Mouse (Mus musculus): ENCODE results near the gene BC034090.

The BC034090 gene

DNA sequence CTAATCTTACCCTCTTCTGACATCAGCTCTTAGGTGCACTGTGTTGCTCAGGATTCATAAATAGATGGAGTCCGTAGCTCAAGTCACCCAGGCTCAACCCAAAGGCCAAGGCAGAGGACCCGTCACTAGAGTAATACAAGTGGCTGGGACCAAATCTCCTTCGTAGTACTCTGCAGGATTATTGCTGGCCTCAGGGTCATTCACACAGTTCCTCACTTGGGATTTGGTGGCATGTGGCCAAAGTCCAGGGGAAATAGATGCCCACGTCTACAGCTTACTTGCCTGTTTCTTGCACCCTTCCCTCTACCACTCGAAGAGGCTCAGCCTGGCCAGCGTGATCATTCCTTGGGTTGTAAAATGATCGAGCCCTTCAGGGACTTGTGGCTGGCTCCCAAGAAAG is 30.3 kb downstream of the BC034090 start:
- no peak for DNase-seq

DNA sequence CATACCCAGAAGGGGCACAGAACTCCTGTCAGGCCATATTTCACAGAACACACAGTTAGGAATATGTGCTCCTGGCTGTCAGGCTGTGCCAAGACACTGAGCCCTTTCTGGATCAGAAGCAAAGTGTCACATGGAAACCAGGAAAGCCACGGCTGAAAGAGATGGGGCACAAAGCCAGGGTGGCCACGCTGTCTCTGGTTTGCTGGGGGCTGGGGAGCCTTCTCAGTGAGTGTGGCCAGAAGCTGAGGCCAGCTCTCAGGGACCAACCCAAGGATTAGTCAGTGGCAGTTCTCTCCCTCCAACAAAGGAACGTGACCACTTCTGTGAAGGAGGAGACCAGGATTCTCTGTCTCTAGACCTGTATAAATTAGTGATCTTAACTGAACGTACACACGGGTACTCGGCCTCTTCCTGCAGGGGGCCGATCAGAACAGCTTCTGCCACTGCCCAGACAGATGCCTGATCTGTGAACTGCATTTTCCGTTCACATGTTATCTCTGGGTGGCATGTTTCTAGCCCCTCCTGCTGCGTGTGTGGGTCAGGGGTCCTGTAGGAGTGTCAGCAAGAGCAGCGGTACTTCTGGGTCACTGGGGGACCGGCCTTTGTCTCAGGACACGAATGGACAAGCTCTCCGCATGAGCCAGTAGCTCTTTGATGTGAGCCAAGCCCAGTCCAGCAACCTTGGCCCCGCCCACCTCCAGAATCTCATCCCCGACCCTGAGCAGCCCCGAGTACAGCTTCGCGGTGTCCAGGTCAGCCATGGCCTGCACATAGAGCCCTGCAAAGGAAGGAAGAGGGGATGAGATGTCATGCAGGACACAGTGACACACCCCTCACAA is 31.1 kb downstream of the BC034090 start:
- DNase-seq, result no peak

DNA sequence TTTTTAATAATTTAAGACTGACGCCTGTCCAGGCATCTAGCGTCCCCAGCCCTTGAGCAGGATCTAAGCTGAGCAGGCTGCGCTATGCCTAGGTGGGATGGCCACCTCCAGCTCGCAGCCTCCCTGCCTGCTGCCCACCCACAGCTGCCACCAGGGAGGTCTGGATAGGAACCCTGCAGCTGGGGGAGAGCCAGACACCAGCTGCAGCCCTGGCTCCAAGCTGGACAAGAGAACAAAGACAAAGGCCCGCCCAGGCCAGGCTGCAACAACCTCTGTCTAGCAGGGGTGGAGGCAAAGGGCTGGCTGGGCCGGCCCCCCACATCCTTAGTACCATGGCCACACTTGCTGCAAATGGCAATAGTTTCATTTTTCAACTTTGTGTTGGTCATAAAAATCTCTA is 31.8 kb downstream of the BC034090 start:
- DNase-seq, result no peak

DNA sequence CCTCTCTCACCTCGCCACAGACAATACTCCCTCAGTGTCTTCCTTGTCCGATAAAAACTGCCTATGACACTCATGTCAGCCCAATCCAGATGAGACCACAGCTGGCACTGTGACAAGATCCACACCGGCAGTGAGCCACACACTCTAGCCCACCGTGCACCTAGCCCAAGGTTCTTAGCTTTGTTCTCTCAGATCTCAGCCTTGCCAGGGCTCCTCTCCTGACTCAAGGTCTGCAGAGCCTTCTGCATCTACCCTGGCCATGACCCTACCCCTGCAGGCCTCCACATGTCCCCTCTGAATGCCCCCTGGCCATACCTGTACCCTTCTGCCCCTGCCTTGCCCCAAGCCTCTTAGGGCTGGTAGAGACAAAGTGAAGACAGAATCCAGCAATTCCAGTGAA is 32.2 kb downstream of the BC034090 start:
- DNase-seq, result no peak

DNA sequence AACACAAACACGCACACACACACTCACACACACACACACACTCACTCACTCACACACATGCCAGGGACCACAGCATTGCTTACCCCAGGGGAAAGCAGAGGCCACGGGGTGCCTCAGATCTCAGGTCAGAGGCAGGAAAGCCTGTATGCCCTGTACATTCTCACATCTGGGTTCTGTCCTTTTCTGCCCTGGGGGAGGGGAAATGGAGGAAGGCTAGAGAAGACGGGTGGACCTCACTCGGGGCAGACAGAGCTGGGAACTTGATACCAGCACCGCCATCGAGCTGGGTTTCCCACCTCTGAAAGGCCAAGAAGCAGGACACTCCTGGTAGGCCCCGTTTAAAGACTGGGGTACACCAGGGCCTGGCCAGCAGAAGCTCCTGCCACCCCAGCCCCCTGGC is 33.2 kb downstream of the BC034090 start:
- DNase-seq, result no peak

DNA sequence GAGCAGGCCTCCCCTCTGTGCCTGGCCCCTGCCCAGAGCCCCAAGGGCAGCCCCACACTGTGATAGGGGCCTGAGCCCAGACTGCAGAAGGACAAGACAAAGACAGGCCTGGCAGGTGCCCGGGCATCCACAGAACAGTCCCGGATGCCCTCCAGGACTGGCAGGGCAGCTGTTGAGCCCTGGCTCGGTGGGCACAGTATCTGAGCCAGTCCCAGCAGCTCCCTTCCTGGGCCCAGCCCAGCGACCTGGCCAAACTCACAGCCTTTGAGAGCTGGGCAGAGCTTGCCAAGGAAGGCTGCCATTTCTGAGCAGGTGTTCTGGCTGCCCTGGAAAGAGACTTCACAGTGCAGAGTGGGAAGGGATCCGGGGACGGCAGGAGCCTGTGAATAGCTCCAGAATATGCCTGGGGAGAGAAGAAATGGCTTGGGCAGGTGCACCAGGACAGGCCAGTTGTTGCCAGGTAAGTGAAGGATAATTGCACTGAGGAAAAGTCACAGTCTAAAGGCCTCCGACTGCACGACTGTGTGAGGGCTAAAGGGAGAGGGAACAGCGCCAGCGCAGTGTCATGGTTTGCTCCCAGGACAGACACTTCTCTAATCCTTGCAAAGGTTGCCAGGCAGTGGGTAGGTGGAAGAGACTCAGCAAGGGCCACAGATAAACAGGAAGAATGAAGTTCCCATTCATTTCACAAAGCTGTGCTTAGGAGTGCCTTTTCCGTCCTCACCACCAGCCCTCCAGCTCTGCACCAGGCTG is 34.1 kb downstream of the BC034090 start:
- no peak for DNase-seq

DNA sequence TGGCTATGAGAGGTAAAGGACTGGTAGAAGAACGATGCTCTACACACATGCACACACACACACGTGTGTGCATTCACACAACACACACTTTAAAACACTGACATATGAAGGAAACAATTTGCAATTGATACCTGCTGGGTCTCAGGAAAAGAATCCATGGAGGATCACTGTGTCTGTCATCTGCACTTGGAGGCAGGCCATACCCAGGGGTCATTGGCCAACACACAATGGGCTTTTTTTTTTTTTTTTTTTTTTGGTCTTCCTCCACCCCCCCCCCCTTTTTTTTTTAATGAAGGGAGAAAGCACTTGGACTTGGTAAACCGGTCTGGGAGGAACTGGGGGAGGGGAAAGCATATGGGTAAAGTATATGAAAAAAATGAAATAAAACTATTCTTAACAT is 36.4 kb downstream of the BC034090 start:
- DNase-seq, result no peak

DNA sequence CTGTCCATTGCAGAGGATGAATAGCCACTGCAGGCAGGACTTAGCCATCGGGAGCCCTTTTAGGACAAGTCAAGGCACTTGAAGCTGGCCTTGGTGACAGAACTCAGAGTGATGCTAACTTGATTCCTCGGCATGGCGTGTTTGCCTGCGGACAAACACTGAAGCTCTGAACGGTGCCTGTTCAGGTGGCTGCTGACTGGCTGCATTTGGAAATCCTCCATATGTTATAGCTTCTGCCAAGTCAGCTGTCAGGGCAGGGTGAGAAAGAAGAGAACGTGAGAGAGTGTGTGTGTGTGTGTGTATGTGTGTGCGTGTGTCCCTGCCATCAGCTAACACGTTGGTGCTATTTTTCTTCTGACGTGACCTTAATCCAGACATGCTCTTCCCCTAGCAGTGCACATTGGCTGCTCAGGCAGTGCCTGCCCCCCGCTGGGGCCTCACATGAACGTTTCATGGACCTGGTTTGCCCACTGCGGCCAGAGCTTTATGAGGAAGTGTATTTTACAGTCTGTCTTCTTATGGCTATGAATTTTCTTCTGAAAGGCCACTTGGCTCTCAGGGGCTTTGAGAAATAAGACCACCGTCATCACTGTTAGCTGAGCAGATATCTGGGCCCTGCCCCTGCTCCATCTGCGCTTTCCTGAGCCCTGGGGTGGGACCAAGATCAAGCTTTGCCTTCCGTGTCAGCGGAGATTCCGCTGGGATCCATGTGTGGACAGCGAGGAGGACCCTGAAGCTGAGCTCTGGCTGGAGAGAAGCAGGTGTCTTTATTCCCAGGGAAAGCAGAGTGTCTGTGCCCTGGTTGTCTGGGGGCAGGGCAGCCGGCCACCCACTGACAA is 38.2 kb downstream of the BC034090 start:
- no peak for DNase-seq

DNA sequence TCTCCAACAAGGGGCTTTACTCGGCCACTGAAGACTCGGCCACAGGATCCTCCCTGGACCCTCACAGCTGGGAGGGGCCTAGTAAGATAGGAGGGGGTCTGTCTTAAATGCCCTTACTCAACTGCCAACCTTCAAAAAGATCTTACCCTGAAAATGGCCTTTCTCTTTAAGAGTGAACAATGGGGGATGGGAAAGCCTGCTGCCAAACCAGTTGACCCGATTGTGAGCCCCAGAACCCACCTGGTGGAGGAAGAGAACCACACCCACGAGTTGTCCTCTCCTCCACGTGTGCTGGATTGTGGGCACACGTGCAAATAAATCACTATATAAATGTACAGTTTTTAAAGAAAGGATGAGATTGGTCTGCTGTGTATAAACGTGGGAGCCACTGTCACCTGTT is 38.9 kb downstream of the BC034090 start:
- DNase-seq, result no peak

DNA sequence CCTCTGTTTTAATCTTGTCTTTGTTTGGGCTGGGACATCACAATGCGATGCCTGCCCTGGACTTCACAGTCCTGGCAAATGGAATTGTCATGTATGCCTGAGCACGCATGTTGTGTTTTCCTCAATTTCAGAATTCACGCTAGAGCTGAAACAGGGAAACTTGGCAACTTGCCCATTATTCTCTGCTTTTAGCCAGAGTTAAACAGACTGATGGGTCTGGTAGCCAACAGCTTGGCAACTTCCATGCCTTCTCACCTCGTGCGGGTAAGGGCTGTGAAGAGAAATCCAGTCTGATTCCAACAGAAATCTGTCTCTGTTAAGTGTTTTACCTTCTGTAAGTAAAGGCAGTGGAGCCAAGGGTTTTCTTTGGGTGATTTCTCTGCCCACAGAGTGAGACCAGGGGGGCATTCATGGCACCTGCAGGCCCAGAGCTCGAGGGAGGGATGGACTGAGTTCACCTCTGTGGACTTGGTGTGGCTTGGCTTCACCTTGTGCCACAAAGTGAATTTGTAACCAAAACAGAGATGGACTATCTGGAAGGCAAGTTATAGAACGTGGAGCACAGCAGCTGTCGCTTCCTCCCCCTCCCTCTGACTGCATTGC is 39.6 kb downstream of the BC034090 start:
- no peak for DNase-seq

DNA sequence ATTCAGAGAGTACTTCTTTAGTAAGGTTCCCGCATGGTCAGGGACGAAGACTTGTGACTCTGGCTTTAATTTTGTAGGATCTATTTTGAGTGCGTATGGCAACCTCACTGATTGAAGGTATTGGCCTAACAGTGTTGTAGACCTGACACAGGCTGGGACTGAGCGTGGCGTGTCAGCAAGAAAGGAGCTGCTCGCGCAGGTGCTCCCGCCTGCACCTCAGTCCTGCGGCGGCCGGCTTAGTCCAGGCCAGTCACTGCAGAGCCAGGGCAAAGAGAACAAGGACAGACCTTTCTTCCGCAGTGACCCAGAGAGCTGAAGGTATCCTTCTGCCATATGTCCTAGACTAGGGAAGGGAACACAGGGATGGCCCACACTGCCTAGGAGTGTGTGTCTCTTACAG is 40.3 kb downstream of the BC034090 start:
- no peak for DNase-seq

DNA sequence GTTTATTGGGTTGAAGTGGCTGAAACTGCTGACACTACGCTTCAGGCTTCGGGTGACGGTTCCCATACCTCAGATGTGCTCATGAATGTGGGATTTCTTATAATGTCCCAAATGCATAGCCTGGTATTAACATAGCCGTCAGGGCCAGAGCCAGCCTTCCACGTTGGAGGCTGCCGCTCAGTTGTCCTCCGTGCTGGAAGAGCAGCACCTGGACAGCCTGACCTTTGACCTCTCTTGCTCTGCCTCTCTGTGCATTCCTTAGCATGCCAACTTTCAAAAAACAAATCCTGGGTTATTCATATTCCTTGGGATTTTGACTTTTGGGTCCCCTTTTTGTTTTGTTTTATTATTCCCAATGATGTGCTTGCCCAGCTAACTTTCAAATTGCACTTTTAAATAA is 41.1 kb downstream of the BC034090 start:
- DNase-seq, result no peak

DNA sequence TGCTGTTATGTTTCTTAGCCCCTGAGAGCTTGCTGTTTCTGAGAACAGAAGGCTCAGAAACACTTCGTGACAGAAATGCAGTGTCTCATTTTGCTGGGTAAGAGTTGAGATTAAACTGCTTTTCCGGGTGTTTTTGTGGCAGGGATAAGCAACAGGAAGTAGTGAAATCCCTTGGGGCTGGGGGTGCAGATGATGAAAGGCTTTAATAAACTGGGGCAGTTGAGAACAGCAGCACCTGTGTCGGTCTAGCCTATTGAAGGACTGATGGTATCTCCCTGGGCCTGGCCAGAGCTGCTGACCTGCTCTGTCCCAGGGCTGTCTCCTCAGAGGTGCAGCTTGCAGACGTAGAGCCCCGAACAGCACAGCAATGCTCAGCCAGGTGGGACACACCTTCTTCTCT is 41.8 kb downstream of the BC034090 start:
- DNase-seq, result no peak

DNA sequence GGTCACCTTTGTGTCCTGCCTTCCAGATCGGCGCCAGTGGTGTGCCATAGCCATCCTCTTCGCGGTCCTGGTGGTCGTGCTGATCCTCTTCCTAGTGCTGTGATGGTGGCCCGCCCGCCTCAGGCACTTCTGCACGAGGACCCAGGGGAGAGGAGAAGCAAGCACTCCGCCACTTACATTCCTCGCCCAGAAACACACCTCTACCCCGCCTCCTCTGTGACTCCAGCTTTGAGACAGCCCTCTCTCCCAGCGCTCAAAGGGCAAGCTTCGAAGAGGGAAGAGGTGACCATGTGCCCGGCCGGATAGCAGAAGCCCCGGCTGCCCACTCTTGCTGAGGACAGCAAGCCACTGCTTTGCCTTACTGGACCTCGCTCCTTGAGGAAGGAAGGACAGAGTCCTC is 42.3 kb downstream of the BC034090 start:
- no peak for DNase-seq

DNA sequence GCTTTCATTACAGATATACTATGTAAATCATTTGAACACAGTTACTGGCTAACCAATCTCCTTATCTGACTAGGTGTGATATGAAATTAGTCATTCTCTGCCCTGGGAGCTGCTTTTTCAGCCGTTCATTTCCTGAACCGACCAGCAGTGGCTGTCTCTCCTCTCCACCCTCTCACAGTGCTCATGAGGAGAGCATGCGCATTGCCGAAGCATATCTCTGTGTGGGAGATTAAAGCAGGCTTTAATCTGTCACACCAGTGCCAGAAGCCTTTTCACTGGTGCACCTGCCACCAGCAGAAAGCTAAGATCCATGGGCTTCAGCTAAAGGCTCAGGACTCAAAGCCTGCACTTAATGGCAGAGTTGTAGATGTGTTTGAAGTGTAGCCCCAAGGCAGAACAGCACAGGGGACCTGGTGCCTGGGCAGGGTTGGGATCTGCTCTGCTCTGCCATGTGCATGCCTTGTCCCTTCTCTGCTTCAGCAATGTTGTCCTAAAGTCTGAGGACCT is 42.8 kb downstream of the BC034090 start:
- no peak for DNase-seq

DNA sequence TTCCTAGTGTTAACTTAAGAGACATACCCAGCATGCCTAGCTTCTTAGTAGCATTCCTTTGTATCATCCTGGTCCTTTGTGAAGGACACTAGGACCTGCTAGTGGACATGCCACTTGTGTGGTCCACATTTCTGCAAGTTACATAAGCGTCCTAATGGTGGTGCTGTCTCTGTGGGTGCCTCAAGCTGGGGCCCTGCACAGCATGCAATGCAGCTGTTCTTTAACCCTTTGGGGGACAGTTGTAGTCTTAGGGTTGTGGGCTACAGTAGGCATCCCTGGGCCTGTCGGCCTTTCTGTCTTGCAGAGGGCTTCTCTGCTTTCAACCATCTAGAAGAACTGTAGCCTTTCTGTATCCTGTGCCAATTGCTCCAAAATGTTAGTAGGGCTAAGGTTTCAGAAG is 43.3 kb downstream of the BC034090 start:
- no peak for DNase-seq

DNA sequence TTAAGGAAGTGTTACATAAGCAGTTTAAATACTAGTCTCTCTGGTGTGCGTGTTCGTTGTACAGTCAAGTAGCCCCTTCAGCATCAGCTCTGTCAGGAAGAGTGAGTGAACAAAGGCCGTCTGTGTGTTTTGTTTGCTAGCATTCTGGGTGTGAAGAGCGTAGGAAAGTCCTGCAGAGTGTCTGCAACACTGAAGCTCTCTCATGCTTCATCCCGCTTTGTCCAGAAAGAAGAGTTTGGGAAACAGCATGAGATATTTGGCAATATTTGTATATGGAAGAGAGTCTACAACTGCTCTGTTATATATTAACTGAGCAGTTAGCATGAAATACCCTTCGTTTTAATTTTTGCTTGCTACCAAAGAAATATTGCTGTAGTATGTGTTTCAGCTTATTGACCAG is 44.7 kb downstream of the BC034090 start:
- DNase-seq, result no peak

DNA sequence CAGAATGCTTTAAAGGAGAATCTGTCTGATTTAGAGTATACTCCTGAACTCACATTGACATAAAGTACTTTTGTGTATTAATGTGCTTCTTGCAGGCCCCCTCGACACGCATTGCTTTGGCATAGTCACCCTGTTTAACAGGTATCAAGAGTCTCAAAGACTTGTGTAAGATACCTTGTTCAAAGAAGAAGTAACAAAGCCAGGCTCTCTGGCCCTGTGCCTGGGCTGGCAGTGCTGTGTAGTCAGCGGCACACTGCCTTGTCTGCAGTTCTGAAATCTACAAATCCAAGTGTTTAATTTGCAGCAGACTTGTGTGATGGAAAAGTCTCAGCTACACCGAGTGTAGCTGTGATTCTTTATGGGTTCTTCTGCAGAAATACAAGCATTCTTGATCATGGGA is 47.6 kb downstream of the BC034090 start:
- no peak for DNase-seq

DNA sequence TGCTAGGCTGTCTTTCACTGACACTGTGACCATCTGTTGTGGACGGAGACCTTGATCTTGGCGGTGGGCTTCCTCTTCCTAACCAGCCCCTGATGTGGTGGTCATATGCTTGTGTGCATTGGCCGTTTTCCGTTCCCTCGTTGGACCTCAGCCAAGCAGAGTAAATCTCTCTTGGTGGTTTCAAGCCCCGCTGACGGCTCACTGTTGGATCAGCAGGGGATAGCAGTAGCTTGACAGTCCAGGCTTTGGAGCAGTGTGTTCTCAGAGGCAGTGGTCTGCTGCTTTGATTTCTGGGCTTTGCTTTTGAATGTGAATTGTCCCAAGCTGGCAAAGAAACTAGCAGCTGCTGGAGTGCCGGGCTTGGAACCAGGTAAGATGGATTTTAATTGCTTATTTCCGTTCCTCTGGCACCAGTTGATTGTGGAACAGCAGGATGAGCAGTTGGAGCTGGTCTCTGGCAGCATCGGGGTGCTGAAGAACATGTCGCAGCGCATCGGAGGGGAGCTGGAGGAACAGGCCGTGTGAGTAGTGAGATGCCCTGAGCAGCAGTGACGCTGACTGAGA is 51.4 kb downstream of the BC034090 start:
- peak; percentile 55 for DNase-seq

DNA sequence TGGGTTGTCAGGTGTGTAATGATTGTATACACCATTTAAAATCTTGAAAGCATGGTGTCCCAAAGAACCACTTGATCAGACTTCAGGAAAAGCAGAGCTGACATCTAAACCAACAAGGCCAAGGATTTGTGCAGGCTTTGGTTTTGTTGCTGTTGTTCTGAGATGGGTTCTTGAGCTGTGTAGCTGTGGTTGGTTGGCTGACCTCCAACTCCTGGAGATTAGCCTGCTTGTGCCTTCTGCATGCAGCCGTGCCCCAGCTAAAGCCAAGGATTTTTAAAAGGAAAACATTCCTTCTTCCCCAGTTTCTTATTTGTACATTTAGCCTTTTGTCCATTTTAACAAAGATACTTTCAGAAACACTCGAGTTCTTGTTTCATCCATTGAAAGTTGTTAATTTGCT is 52.6 kb downstream of the BC034090 start:
- no peak for DNase-seq

DNA sequence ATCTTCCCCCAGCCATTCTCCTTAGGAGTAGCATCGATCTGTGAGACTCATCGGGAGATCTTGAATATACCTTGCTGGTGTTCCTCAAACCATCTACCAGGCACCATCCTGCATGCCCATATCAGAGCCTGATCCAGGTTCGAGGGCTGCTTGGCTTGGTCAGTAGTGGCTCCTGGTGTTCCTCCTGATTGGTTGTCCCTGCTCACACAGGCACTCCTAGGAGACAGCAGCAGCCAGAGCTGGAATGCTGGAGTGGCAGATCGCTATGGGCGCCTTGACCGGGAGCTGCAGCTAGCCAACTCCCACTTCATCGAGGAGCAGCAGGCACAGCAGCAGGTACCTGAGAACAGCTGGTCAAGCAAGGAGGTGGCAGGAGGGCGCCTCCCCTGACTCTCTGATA is 53.0 kb downstream of the BC034090 start:
- no peak for DNase-seq

DNA sequence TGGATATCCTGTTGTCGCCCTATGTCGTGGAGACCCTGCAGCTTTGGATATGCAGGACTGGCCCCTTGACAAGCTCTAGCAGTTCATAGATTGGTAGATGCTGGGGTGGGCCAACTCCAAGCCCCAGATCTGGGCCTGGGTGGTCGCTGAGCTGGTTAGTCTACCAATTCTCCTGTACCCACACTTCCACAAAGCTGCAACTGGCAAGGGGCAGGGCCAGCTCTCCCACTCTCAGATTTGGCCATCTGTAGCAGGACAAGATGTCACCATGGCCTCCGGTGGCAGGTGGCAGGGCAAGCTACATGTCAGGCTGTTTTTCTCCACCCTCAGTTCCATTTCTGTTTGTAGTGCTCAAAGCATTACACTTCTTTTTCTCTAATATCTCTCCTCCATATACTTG is 55.6 kb downstream of the BC034090 start:
- DNase-seq, result no peak

DNA sequence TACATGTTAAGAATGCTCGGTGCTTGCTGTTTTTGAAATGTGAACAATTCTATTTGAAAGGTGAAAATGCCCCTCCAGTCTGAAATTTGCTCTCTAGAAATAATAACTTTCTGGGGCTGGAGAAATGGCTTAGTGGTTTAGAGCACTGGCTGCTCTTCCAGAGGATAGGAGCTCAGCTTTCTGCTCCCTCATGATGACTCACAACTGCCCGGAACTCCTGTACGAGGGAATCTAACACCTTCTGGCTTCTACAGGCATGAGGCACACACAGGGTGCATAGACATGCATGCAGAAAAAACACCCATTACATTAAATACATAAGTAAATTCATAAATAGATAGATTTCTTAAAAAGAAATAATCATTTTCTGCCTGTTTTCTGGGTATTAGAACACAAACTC is 60.1 kb downstream of the BC034090 start:
- no peak for DNase-seq

All from right cerebral cortex, postnatal 25 days (tissue).